Mouse (Mus musculus) kidney, embryonic 14.5 days (tissue): ENCODE measurements around the gene Fkbp10. TPM values are rescaled to one million over a fixed set of nuclear protein-coding genes. Genes with fewer than 3 reads are reported as not detected.

ENCODE experiments used
- ATAC-seq: fragments of 200-750 bp; cut with Nextera tagmentation; 2 replicates; pipeline ENCODE4 v1.8.0; 2017; ENCODE audit warnings: moderate number of reproducible peaks, mild to moderate bottlenecking, moderate TSS enrichment, moderate library complexity; ENCODE audit not compliant: low FRiP score, low TSS enrichment
- H3K27ac ChIP-seq: fragments of 300-500 bp; sonication (generic); 2 replicates; pipeline ENCODE4 v1.5.1; 2014; ENCODE audit warnings: low read depth, mild to moderate bottlenecking, low read length, moderate library complexity, mixed read lengths
- H3K27me3 ChIP-seq: fragments of 300-500 bp; sonication (generic); 2 replicates; pipeline ENCODE4 v1.6.1; 2014; ENCODE audit warnings: mild to moderate bottlenecking, low read length; ENCODE audit not compliant: control insufficient read depth, insufficient read depth
- H3K36me3 ChIP-seq: fragments of 300-500 bp; sonication (generic); 2 replicates; pipeline ENCODE4 v1.6.1; 2014; ENCODE audit warnings: low read length, mixed read lengths; ENCODE audit not compliant: control insufficient read depth, insufficient read depth
- H3K4me1 ChIP-seq: fragments of 300-500 bp; sonication (generic); 2 replicates; pipeline ENCODE4 v1.6.1; 2014; ENCODE audit warnings: low read length, mixed read lengths; ENCODE audit not compliant: control insufficient read depth, insufficient read depth
- H3K4me2 ChIP-seq: fragments of 300-500 bp; sonication (generic); replicated peaks from 2 replicates; pipeline ENCODE4 v1.6.1; 2014; ENCODE audit warnings: low read depth, mild to moderate bottlenecking, low read length
- H3K4me3 ChIP-seq: fragments of 300-500 bp; sonication (generic); 2 replicates; pipeline ENCODE4 v1.5.1; 2014; ENCODE audit warnings: mild to moderate bottlenecking, low read length
- H3K9ac ChIP-seq: fragments of 300-500 bp; sonication (generic); 2 replicates; pipeline ENCODE4 v1.6.1; 2014; ENCODE audit warnings: low read depth, mild to moderate bottlenecking, low read length, moderate library complexity
- H3K9me3 ChIP-seq: fragments of 300-500 bp; sonication (generic); 2 replicates; pipeline ENCODE4 v1.6.1; 2016; ENCODE audit warnings: low read length; ENCODE audit not compliant: control insufficient read depth
- WGBS: fragments of 180-500 bp; shearing (Covaris S2); extraction: QIAGEN DNeasy Blood & Tissue Kit; methylation state at CpG from one replicate; pipeline ENCODE4 v1.1.7; 2014; 5-methylcytosine and 5-hydroxymethylcytosine counted together
- polyA plus RNA-seq: library from polyadenylated mRNA; unstranded; fragments of >200 nt; fragmentation: Nextera tagmentation; extraction: Ambion mirVana; gene quantifications from 2 replicates; pipeline ENCODE4 v1.2.1, GENCODE M21; 2014

Gene Fkbp10
- polyA plus RNA-seq, 1 experiment from 2014 or later, result 113 TPM

GRCm38 (mm10) chr11:100379311-100379710 lies 36.2 kb upstream of the Fkbp10 start:
- H3K9ac ChIP-seq, result no peak overlapping the region
- no peaks in the 10 kb centered on the region for H3K27me3 ChIP-seq
- ATAC-seq, result no peak
- no peak overlapping the region for H3K4me3 ChIP-seq
- WGBS, result 91% methylated on average over 4 of the region's 4 CpGs
- no peak overlapping the region for H3K4me2 ChIP-seq
- peaks cover 79% of the 10 kb centered on the region for H3K36me3 ChIP-seq
- H3K9me3 ChIP-seq, result no peaks in the 10 kb centered on the region
- no peaks in the 10 kb centered on the region for H3K4me1 ChIP-seq
- no peak overlapping the region for H3K27ac ChIP-seq

GRCm38 (mm10) chr11:100382682-100383081 lies 32.8 kb upstream of the Fkbp10 start:
- Histone ChIP-seq H3K4me2 (no peak overlapping the region), H3K27ac (no peak overlapping the region), H3K9ac (no peak overlapping the region), H3K27me3 (no peaks in the 10 kb centered on the region), H3K4me1 (peaks cover 11% of the 10 kb centered on the region), H3K4me3 (no peak overlapping the region), H3K9me3 (no peaks in the 10 kb centered on the region), H3K36me3 (peaks cover 66% of the 10 kb centered on the region)
- ATAC-seq, result no peak
- 88% methylated on average over 6 of the region's 6 CpGs for WGBS

GRCm38 (mm10) chr11:100385016-100385415 lies 30.5 kb upstream of the Fkbp10 start:
- H3K4me1 ChIP-seq, result peaks cover 33% of the 10 kb centered on the region
- no peaks in the 10 kb centered on the region for H3K27me3 ChIP-seq
- ATAC-seq, result no peak
- no peak overlapping the region for H3K4me3 ChIP-seq
- no peak overlapping the region for H3K27ac ChIP-seq
- no peak overlapping the region for H3K9ac ChIP-seq
- H3K9me3 ChIP-seq, result no peaks in the 10 kb centered on the region
- no peak overlapping the region for H3K4me2 ChIP-seq
- H3K36me3 ChIP-seq, result peaks cover 47% of the 10 kb centered on the region
- WGBS, result 81% methylated on average over 3 of the region's 3 CpGs

GRCm38 (mm10) chr11:100386586-100386985 lies 28.9 kb upstream of the Fkbp10 start:
- Histone ChIP-seq H3K27ac (peak overlapping the region; percentile 80; the same call in 1 of the 2 replicates), H3K4me2 (no peak overlapping the region), H3K4me1 (peaks cover 48% of the 10 kb centered on the region), H3K36me3 (peaks cover 37% of the 10 kb centered on the region), H3K9ac (no peak overlapping the region), H3K4me3 (no peak overlapping the region), H3K27me3 (no peaks in the 10 kb centered on the region), H3K9me3 (no peaks in the 10 kb centered on the region)
- WGBS, result 62% methylated on average over 5 of the region's 5 CpGs
- no peak for ATAC-seq

- Histone ChIP-seq H3K27me3 (no peaks in the 10 kb centered on the region), H3K36me3 (peaks cover 35% of the 10 kb centered on the region), H3K4me2 (no peak overlapping the region), H3K27ac (peak overlapping the region; percentile 80; the same call in 1 of the 2 replicates), H3K9me3 (no peaks in the 10 kb centered on the region), H3K9ac (no peak overlapping the region), H3K4me3 (no peak overlapping the region), H3K4me1 (peaks cover 53% of the 10 kb centered on the region)
- no peak for ATAC-seq
- WGBS, result 77% methylated on average over 6 of the region's 6 CpGs
These were observed 28.4 kb upstream of the Fkbp10 start for GRCm38 (mm10) chr11:100387111-100387510.

- 0 out of 2 replicates have a peak, but pooled peaks have one; percentile 28 for ATAC-seq
- 36% methylated on average over 14 of the region's 14 CpGs for WGBS
- H3K4me3 ChIP-seq, result no peak overlapping the region
These were observed 27.7 kb upstream of the Fkbp10 start for GRCm38 (mm10) chr11:100387589-100388375.

GRCm38 (mm10) chr11:100388588-100388987 lies 26.9 kb upstream of the Fkbp10 start:
- no peak for ATAC-seq
- Histone ChIP-seq H3K4me1 (peaks cover 54% of the 10 kb centered on the region), H3K36me3 (peaks cover 22% of the 10 kb centered on the region; the same call in 1 of the 2 replicates), H3K9me3 (no peaks in the 10 kb centered on the region), H3K4me3 (no peak overlapping the region), H3K27me3 (no peaks in the 10 kb centered on the region), H3K4me2 (peak overlapping the region; percentile 24; the same call in 1 of the 2 replicates), H3K27ac (peak overlapping the region; percentile 80; the same call in 1 of the 2 replicates), H3K9ac (no peak overlapping the region)
- WGBS, result 61% methylated on average over 6 of the region's 6 CpGs

More at GRCm38 (mm10) chr11:100387589-100388375, 27.7 kb upstream of the Fkbp10 start:
- peak overlapping the region; percentile 80; the same call in 1 of the 2 replicates for H3K27ac ChIP-seq
- H3K9ac ChIP-seq, result no peak overlapping the region
- H3K9me3 ChIP-seq, result no peaks in the 10 kb centered on the region
- H3K4me1 ChIP-seq, result peaks cover 54% of the 10 kb centered on the region
- peak overlapping the region; percentile 24 for H3K4me2 ChIP-seq
- H3K36me3 ChIP-seq, result peaks cover 29% of the 10 kb centered on the region
- no peaks in the 10 kb centered on the region for H3K27me3 ChIP-seq

GRCm38 (mm10) chr11:100389931-100390445 lies 25.5 kb upstream of the Fkbp10 start:
- H3K36me3 ChIP-seq, result peaks cover 11% of the 10 kb centered on the region; the same call in 1 of the 2 replicates
- no peak for ATAC-seq
- no peaks in the 10 kb centered on the region for H3K27me3 ChIP-seq
- H3K4me1 ChIP-seq, result peaks cover 61% of the 10 kb centered on the region
- no peak overlapping the region for H3K9ac ChIP-seq
- WGBS, result 49% methylated on average over 8 of the region's 8 CpGs
- H3K4me3 ChIP-seq, result no peak overlapping the region
- no peaks in the 10 kb centered on the region for H3K9me3 ChIP-seq
- no peak overlapping the region for H3K4me2 ChIP-seq
- H3K27ac ChIP-seq, result peak overlapping the region; percentile 56; the same call in 1 of the 2 replicates
